Mouse (Mus musculus) brain, embryonic 14.5 days (tissue): ENCODE measurements around the gene Atp6v0d1.

Experiments
- CTCF ChIP-seq: fragments of 200-500 bp; IDR thresholded peaks from 2 replicates; pipeline ENCODE4 v1.5.1; 2012; ENCODE audit warnings: inconsistent platforms, mild to moderate bottlenecking, moderate library complexity, borderline replicate concordance; ENCODE audit not compliant: insufficient read depth, insufficient read length; ENCODE audit errors: extremely low read depth
- POLR2A ChIP-seq: fragments of 200-500 bp; IDR thresholded peaks from 2 replicates; pipeline ENCODE4 v1.6.1; 2012; ENCODE audit warnings: mild to moderate bottlenecking, inconsistent platforms, borderline replicate concordance; ENCODE audit not compliant: poor library complexity, insufficient read depth, insufficient read length, severe bottlenecking; ENCODE audit errors: extremely low read depth

DNA sequence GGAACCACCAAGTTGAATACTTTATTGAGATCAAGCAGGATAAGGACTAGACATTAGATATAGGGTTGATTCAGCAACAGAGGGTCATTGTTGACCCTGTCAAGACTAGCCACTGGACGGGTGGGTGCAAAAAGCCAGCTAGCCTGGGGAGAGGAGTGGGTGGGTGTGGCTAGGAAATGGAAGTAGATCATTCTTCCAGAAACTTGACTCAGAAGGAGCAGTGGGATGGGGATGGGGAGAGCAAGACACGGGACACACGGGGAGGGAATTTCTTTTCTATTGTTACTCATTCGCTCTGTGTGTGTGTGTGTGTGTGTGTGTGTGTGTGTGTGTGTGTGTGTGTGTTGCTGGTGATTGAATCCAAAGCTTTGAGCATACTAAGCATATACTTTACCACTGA is 43.9 kb upstream of the Atp6v0d1 start:
- TF ChIP-seq CTCF (no peak), POLR2A (no peak)
